Mouse (Mus musculus) intestine, embryonic 14.5 days (tissue): ENCODE measurements at regions not wholly inside any gene's neighbourhood (a gene's known extent, or its start where the extent isn't known, plus 50 kb on each side); places are given as distances from the start of the nearest gene placed in this dataset.

ENCODE experiments used
- ATAC-seq: fragments of 200-750 bp; cut with Nextera tagmentation; replicated peaks from 2 replicates; pipeline ENCODE4 v1.8.0; 2017; ENCODE audit warnings: low read depth, moderate number of reproducible peaks, moderate TSS enrichment, moderate library complexity; ENCODE audit not compliant: low FRiP score, low TSS enrichment
- DNase-seq: peaks from one replicate; pipeline ENCODE4 v3.0.0-alpha.2; 2018; ENCODE audit warnings: low spot score
- H3K27ac ChIP-seq: fragments of 300-500 bp; sonication (generic); 2 replicates; pipeline ENCODE4 v1.5.1; 2014; ENCODE audit warnings: low read depth, mild to moderate bottlenecking, control low read depth
- H3K27me3 ChIP-seq: fragments of 300-500 bp; sonication (generic); replicated peaks from 2 replicates; pipeline ENCODE4 v1.6.1; 2014; ENCODE audit warnings: low read length, control low read depth; ENCODE audit not compliant: control insufficient read depth, insufficient read depth
- H3K36me3 ChIP-seq: fragments of 300-500 bp; sonication (generic); 2 replicates; pipeline ENCODE4 v1.6.1; 2014; ENCODE audit warnings: low read length, control low read depth; ENCODE audit not compliant: control insufficient read depth, insufficient read depth
- H3K4me1 ChIP-seq: fragments of 300-500 bp; sonication (generic); replicated peaks from 2 replicates; pipeline ENCODE4 v1.6.1; 2014; ENCODE audit warnings: low read length, control low read depth, mixed read lengths; ENCODE audit not compliant: control insufficient read depth, insufficient read depth
- H3K4me2 ChIP-seq: fragments of 300-500 bp; sonication (generic); 2 replicates; pipeline ENCODE4 v1.6.1; 2014; ENCODE audit warnings: low read length
- H3K4me3 ChIP-seq: fragments of 300-500 bp; sonication (generic); 2 replicates; pipeline ENCODE4 v1.5.1; 2014; ENCODE audit warnings: low read depth, low read length, control low read depth, mixed read lengths
- H3K9ac ChIP-seq: fragments of 300-500 bp; sonication (generic); 2 replicates; pipeline ENCODE4 v1.6.1; 2014; ENCODE audit warnings: mild to moderate bottlenecking, low read length
- H3K9me3 ChIP-seq: fragments of 300-500 bp; sonication (generic); 2 replicates; pipeline ENCODE4 v1.6.1; 2016; ENCODE audit warnings: low read length, control low read depth; ENCODE audit not compliant: control insufficient read depth
- WGBS: fragments of 180-500 bp; shearing (Covaris S2); extraction: QIAGEN DNeasy Blood & Tissue Kit; methylation state at CpG from one replicate; pipeline ENCODE4 v1.1.7; 2014; 5-methylcytosine and 5-hydroxymethylcytosine counted together

GRCm38 (mm10) chr10:105899677-105900076 is 58.5 kb upstream of the Mettl25 start:
- 66% methylated on average over 1 of the region's 1 CpGs for WGBS
- Histone ChIP-seq H3K4me2 (no peak overlapping the region), H3K27ac (no peak overlapping the region), H3K9me3 (no peaks in the 10 kb centered on the region), H3K9ac (no peak overlapping the region), H3K27me3 (no peaks in the 10 kb centered on the region), H3K4me1 (no peaks in the 10 kb centered on the region), H3K4me3 (no peak overlapping the region), H3K36me3 (no peaks in the 10 kb centered on the region)
- ATAC-seq (no peak), DNase-seq (no peak)

- H3K4me1 ChIP-seq: no peaks in the 10 kb centered on the region
- no peak overlapping the region for H3K4me3 ChIP-seq
- no peak for ATAC-seq
- no peaks in the 10 kb centered on the region for H3K27me3 ChIP-seq
- no peaks in the 10 kb centered on the region for H3K36me3 ChIP-seq
- H3K4me2 ChIP-seq: no peak overlapping the region
- no peaks in the 10 kb centered on the region for H3K9me3 ChIP-seq
- 78% methylated on average over 4 of the region's 4 CpGs for WGBS
- no peak overlapping the region for H3K9ac ChIP-seq
- no peak overlapping the region for H3K27ac ChIP-seq
- no peak for DNase-seq
Observed at GRCm38 (mm10) chr10:105899225-105899624, 58.0 kb upstream of the Mettl25 start.
